Comparison of ENCODE assay signal across 21 mouse cellular contexts in genomic region chr1:120051070-120051469, GRCm38 (mm10). TPM values are rescaled to one million over a fixed set of nuclear protein-coding genes. Genes with fewer than 3 reads are reported as not detected.
"Had no signal": no experiment of that assay in that cellular context is flagged by ENCODE, and none has a peak within 500 bp of the region (broad histone marks: within the 10 kb centered on the region; RNA-seq: fewer than 3 reads in every experiment).

No protein-coding gene starts in this region.

- DNase-seq: kidney, adult 8-10 months; kidney, postnatal 25 days; layer of hippocampus, adult 9-11 months; liver, embryonic 13.5 days; lung, adult 2 months; lung, postnatal 14 days; lung, postnatal 4 days; thymus, adult 18-20 months; thymus, postnatal 4 days had no signal

- H3K4me2 ChIP-seq: liver, embryonic 13.5 days; midbrain, embryonic 13.5 days had no signal

- H3K4me3 ChIP-seq: layer of hippocampus, adult 2 months; liver, embryonic 13.5 days; midbrain, embryonic 13.5 days had no signal

- H3K27ac ChIP-seq: layer of hippocampus, adult 2 months; liver, embryonic 13.5 days; midbrain, embryonic 13.5 days had no signal

- H3K36me3 ChIP-seq: liver, embryonic 13.5 days; midbrain, embryonic 13.5 days had no signal

- H3K9me3 ChIP-seq: liver, embryonic 13.5 days; midbrain, embryonic 13.5 days had no signal

- ATAC-seq: midbrain, embryonic 13.5 days; midbrain, embryonic 16.5 days had no signal

- H3K4me1 ChIP-seq: liver, embryonic 13.5 days; midbrain, embryonic 13.5 days had no signal

- H3K27me3 ChIP-seq: liver, embryonic 13.5 days; midbrain, embryonic 13.5 days had no signal

- H3K9ac ChIP-seq: liver, embryonic 13.5 days; midbrain, embryonic 13.5 days had no signal

RNA-seq across cellular contexts. Expression of gene Tmem37, which starts 22.8 kb away (rescaled TPM):
- total RNA-seq: megakaryocyte-erythroid progenitor cell, adult 5-6 weeks had no signal

RNA-seq across cellular contexts. Expression of gene Sctr, which starts 44.4 kb away (rescaled TPM):
- total RNA-seq: liver, adult 2 months; megakaryocyte progenitor cell, adult 5-6 weeks; megakaryocyte-erythroid progenitor cell, adult 5-6 weeks had no signal
- polyA plus RNA-seq: limb, embryonic 11.5 days; liver, adult 2 months; liver, embryonic 13.5 days; liver, embryonic 16.5 days had no signal

RNA-seq across cellular contexts. Expression of gene Cfap221, which starts 54.0 kb away (rescaled TPM):
- total RNA-seq: liver, adult 2 months; megakaryocyte progenitor cell, adult 5-6 weeks; megakaryocyte-erythroid progenitor cell, adult 5-6 weeks had no signal
- polyA plus RNA-seq: large intestine, adult 2 months; limb, embryonic 11.5 days; liver, adult 2 months; liver, embryonic 13.5 days; liver, embryonic 16.5 days; neural tube, embryonic 11.5 days; small intestine, adult 2 months; spleen, adult 2 months had no signal
